9 mouse cellular contexts compared by ENCODE assay signal in the genomic region with DNA sequence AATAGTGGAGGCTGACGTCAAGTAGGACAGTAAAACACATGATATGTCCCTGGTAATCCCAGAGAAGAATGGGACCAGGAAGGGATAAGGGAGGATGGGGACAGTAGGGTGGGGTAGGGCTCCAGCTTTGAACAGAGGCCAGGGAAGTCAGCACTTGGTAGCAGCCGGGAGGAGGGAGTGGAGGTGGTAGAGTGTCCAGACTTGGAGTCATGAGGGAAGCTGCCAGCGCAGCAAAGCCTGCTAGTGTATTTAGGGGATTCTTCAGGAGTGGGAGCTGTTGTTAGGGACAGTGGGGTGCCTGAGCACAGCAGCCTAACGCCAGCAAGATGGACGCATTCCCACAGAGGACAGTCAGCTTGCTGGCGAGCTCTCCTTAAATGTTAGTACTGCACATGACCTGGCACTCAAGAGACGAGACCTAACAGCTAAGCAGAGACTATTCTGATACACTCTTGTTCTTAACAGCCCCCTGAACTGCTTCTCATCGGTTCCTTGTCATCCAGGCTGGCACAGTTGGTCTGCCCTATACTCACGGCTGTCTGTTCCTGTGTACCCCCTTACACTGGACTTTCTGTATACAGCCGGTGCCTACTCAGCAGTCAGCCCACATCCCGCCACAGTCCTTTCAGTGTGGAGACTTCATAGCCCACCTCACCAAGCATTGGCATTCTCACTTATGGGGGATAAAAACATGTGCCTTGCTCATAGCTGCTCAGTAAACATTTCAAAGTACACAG. TPM values are rescaled to one million over a fixed set of nuclear protein-coding genes. Genes with fewer than 3 reads are reported as not detected.
A peak's percentile ranks its signal among the peaks of the same experiment; 100 is the strongest.
DNase-seq lines count a peak whose midpoint lies in the region; ATAC-seq and TF ChIP-seq lines count a peak whose summit lies in the region.
"Had no signal": no experiment of that assay in that cellular context is flagged by ENCODE, and none has a peak within 500 bp of the region (broad histone marks: within the 10 kb centered on the region; RNA-seq: fewer than 3 reads in every experiment).

No protein-coding gene starts in this region.

- no peaks in the 10 kb centered on the region for H3K9me3 ChIP-seq in heart, embryonic 11.5 days (replicated peaks; ENCODE audit: control insufficient read depth, low read length)
- H3K9me3 ChIP-seq in liver, postnatal 0 days (ENCODE audit: low read length), result no peaks in the 10 kb centered on the region
- H3K9me3 ChIP-seq: liver, embryonic 13.5 days had no signal

- TF ChIP-seq EP300 in heart, adult 2 months (IDR thresholded peaks at IDR 0.05; ENCODE audit: insufficient read depth, low read depth, low read length), result no peak
- TF ChIP-seq EP300 in liver, postnatal 0 days (IDR thresholded peaks at IDR 0.05; ENCODE audit: low read depth), result no peak

- peak overlapping the region; percentile 8 for H3K9ac ChIP-seq in heart, adult 2 months (ENCODE audit: low read depth, low read length)
- H3K9ac ChIP-seq in heart, embryonic 11.5 days (ENCODE audit: low read depth, low read length), result no peak overlapping the region
- no peak overlapping the region for H3K9ac ChIP-seq in liver, postnatal 0 days (replicated peaks)
- H3K9ac ChIP-seq: liver, embryonic 13.5 days had no signal

- 56% methylated on average over 11 of the region's 11 CpGs for WGBS in heart, adult 2 months
- 85% methylated on average over 11 of the region's 11 CpGs for WGBS in heart, embryonic 11.5 days (ENCODE audit: insufficient replicate concordance)
- 82% methylated on average over 11 of the region's 11 CpGs for WGBS in liver, postnatal 0 days (ENCODE audit: insufficient replicate concordance)
- whole genome bisulfite sequencing in thymus, adult 2 months, result 94% methylated on average over 11 of the region's 11 CpGs

- H3K27me3 ChIP-seq in heart, adult 2 months (ENCODE audit: control insufficient read depth, insufficient read depth, low read length), result no peaks in the 10 kb centered on the region
- H3K27me3 ChIP-seq in heart, embryonic 11.5 days (ENCODE audit: control insufficient read depth, insufficient read depth, low read length), result no peaks in the 10 kb centered on the region
- no peaks in the 10 kb centered on the region for H3K27me3 ChIP-seq in liver, postnatal 0 days (ENCODE audit: insufficient read depth, low read length)
- H3K27me3 ChIP-seq in thymus, adult 2 months (ENCODE audit: control insufficient read depth, insufficient read depth, low read length), result no peaks in the 10 kb centered on the region
- H3K27me3 ChIP-seq: liver, embryonic 13.5 days had no signal

- peak overlapping the region; percentile 93 for H3K27ac ChIP-seq in heart, adult 2 months
- no peak overlapping the region for H3K27ac ChIP-seq in heart, embryonic 11.5 days (ENCODE audit: low read depth, low read length)
- no peak overlapping the region for H3K27ac ChIP-seq in liver, postnatal 0 days (ENCODE audit: low read depth)
- H3K27ac ChIP-seq in thymus, adult 2 months (ENCODE audit: control insufficient read depth, insufficient read depth, low read length), result no peak overlapping the region
- H3K27ac ChIP-seq: liver, embryonic 13.5 days had no signal

- peaks cover 13% of the 10 kb centered on the region for H3K4me1 ChIP-seq in heart, adult 2 months (ENCODE audit: control insufficient read depth, insufficient read depth, low read length)
- H3K4me1 ChIP-seq in heart, embryonic 11.5 days (ENCODE audit: control insufficient read depth, insufficient read depth, low read length), result no peaks in the 10 kb centered on the region
- no peaks in the 10 kb centered on the region for H3K4me1 ChIP-seq in liver, postnatal 0 days (ENCODE audit: insufficient read depth)
- no peaks in the 10 kb centered on the region for H3K4me1 ChIP-seq in thymus, adult 2 months (replicated peaks; ENCODE audit: control insufficient read depth, insufficient read depth, low read length)
- H3K4me1 ChIP-seq: liver, embryonic 13.5 days had no signal

- peak; percentile 45 to 50 for DNase-seq in heart, adult 2 months
- DNase-seq in cerebellum, adult 9-11 months, result peak; percentile 54
- DNase-seq in gastrocnemius, postnatal 10 days, result peak; percentile 46
- DNase-seq in layer of hippocampus, postnatal 36 days, result peak; percentile 32 to 38
- no peak for DNase-seq in liver, postnatal 0 days
- DNase-seq in thymus, adult 2 months, result no peak
- DNase-seq in spleen, postnatal 36 days (ENCODE audit: low spot score in 2 of 2), result no peak
- DNase-seq: liver, embryonic 13.5 days had no signal

- H3K4me3 ChIP-seq in heart, adult 2 months, result no peak overlapping the region
- H3K4me3 ChIP-seq in heart, embryonic 11.5 days (ENCODE audit: low read depth, low read length), result no peak overlapping the region
- H3K4me3 ChIP-seq in liver, postnatal 0 days (ENCODE audit: low read depth, low read length), result no peak overlapping the region
- H3K4me3 ChIP-seq in thymus, adult 2 months (ENCODE audit: control insufficient read depth, insufficient read depth, low read length), result no peak overlapping the region
- H3K4me3 ChIP-seq: liver, embryonic 13.5 days had no signal

- H3K36me3 ChIP-seq in heart, adult 2 months (ENCODE audit: control insufficient read depth, insufficient read depth, low read length), result peaks cover 4% of the 10 kb centered on the region
- H3K36me3 ChIP-seq in heart, embryonic 11.5 days (ENCODE audit: control insufficient read depth, insufficient read depth, low read length), result peaks cover 25% of the 10 kb centered on the region
- peaks cover 11% of the 10 kb centered on the region for H3K36me3 ChIP-seq in liver, postnatal 0 days (replicated peaks; ENCODE audit: insufficient read depth, low read length)
- H3K36me3 ChIP-seq in thymus, adult 2 months (ENCODE audit: control insufficient read depth, insufficient read depth, low read length), result peaks cover 19% of the 10 kb centered on the region

- no peak overlapping the region for H3K4me2 ChIP-seq in heart, embryonic 11.5 days
- H3K4me2 ChIP-seq in liver, postnatal 0 days (ENCODE audit: low read depth, low read length), result no peak overlapping the region
- H3K4me2 ChIP-seq: liver, embryonic 13.5 days had no signal

- TF ChIP-seq POLR2A in heart, adult 2 months (IDR thresholded peaks at IDR 0.05; ENCODE audit: insufficient read depth, low read depth, low read length), result no peak
- no peak for TF ChIP-seq POLR2A in thymus, adult 2 months (IDR thresholded peaks at IDR 0.05; ENCODE audit: control insufficient read depth, extremely low read depth, insufficient read depth, low read length, poor library complexity)

- intact Hi-C loops in heart, adult 2 months (cut with DNase I), result loop anchor here (5.0 to 10.0 kb wide), 3 partner anchors 52 to 144 kb away; partner anchors contain the start of gene Vps26c

- no peak for TF ChIP-seq CTCF in heart, adult 2 months (IDR thresholded peaks at IDR 0.05)
- TF ChIP-seq CTCF in liver, postnatal 0 days (IDR thresholded peaks at IDR 0.05; ENCODE audit: low read depth), result no peak
- no peak for TF ChIP-seq CTCF in thymus, adult 2 months (IDR thresholded peaks at IDR 0.05; ENCODE audit: borderline replicate concordance, control insufficient read depth, extremely low read depth, insufficient read depth, low read length, poor library complexity)

- no peak for ATAC-seq in heart, embryonic 11.5 days (replicated peaks; ENCODE audit: insufficient number of reproducible peaks, low FRiP score, low TSS enrichment)
- ATAC-seq in liver, postnatal 0 days, result no peak

- H3K79me2 ChIP-seq in heart, adult 2 months (replicated peaks; ENCODE audit: control insufficient read depth, insufficient read depth, low read length), result no peaks in the 10 kb centered on the region

RNA-seq across cellular contexts. Expression of gene Vps26c, which starts 53.4 kb away (rescaled TPM):
- total RNA-seq in heart, adult 2 months (2021), result 10 to 100 TPM; 21.8 to 22.1 TPM
- 25.7 and 42.8 TPM in 2 replicates for polyA plus RNA-seq in heart, adult 2 months (2012; rRNA removed)
- 47.4 and 54.6 TPM in 2 replicates for polyA plus RNA-seq in heart, embryonic 11.5 days (2014; fragmentation: Nextera tagmentation; extraction: Ambion mirVana)
- total RNA-seq in gastrocnemius, postnatal 10 days (2021), result 10 to 100 TPM; 21.0 to 25.2 TPM
- 10 to 100 TPM; 34.8 to 35.3 TPM for total RNA-seq in layer of hippocampus, postnatal 36 days (2021)
- 16.0 and 16.4 TPM in 2 replicates for polyA plus RNA-seq in liver, postnatal 0 days (2015; fragmentation: Nextera tagmentation; extraction: Ambion mirVana)
- polyA plus RNA-seq in thymus, adult 2 months (2012; rRNA removed), result 40.2 and 44.9 TPM in 2 replicates

Comparison
In these comparisons a context has a peak if more than half of its experiments do, and no peak if none do; other contexts are left out.
1. DNase-seq: peak in heart, adult 2 months (2 of 2), cerebellum, adult 9-11 months (single experiment), gastrocnemius, postnatal 10 days (single experiment) and layer of hippocampus, postnatal 36 days (2 of 2); none in liver, postnatal 0 days (single experiment), thymus, adult 2 months (single experiment) and spleen, postnatal 36 days (0 of 2).